Mouse (Mus musculus): ENCODE results near the gene Spns3. TPM values are rescaled to one million over a fixed set of nuclear protein-coding genes. Genes with fewer than 3 reads are reported as not detected.
A peak's percentile ranks its signal among the peaks of the same experiment; 100 is the strongest.

Spns3 gene
- total RNA-seq, 2 experiments from 2014 or later = 0.22 TPM; not detected in 1

DNA sequence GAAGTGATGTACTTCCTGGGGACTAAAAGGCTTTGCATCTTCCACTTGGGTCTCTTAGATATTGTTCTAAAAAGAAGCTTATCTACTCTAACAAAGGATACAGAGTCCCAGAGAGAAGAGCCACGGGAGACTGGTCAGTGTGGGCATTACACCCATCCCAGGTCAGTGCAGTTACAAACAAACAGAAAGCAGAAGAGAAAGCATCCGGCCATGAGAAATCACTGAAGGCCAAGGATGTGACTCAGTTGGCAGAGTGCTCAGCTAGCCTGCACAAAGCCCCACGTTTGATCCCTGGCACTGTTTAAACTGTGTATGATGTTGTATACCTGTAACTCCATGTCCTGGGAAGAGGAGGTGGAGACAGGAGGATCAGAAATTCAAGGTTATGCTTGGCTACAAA, 30.4 kb downstream of the Spns3 start:
- no peak for DNase-seq (ENCODE audit: low spot score in 2 of 2)

DNA sequence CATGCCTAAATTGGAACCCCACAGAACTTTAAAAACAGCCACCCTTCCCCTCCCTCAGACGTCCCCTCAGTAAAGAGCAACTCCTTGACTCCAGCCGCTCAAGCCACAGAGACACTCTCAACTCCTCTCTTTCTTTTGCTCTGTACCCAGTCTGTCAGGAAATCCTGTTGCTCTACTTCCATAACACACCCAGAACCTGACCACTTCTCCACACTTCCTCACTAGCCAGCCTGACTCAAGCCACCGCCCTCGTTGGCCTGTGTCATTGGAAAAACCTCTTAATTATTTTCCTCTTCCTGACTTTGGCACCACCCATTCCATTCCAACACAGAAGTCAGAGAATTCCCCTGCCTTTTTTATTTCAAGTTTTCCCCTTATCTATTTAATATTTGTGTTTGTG, 31.1 kb downstream of the Spns3 start:
- DNase-seq (ENCODE audit: low spot score in 2 of 2) = no peak

DNA sequence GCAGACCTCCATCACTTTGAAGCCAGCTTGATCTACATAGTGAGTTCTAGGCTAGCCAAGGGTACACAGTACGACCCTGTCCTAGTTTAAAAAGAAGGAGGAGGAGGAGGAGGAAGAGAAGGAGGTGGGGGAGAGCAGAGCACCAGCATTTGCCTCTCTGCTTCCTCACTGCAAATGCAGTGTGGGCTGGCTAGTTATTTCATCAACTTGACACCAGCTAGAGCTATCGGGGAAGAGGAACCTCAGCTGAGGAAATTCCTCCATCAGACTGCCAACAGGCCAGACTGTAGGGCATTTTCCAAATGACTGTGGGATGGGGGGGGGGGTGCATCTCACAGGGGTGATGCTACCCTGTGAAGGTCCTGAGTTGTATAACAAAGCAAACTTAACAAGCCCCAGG, 31.9 kb downstream of the Spns3 start:
- no peak for DNase-seq (ENCODE audit: low spot score in 2 of 2)

DNA sequence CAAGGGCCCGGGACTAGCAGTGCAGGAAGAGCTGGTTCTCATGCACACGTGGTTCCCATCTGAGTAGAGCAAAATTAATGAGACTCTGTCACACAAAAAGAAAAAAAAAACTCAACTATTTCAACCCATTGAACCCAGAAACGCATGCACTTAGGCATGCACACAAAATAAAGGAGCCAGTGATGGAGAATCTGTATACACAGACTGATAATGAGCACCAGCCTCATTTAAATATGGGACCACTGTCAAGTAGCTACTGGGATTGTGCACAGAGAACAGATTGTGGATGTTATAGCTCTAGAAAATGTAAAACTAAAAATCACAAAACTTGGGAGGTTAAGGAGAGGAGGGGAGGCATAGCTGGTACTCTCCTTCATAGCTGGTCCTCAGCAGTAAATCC, 35.3 kb downstream of the Spns3 start:
- no peak for DNase-seq (ENCODE audit: low spot score in 2 of 2)

DNA sequence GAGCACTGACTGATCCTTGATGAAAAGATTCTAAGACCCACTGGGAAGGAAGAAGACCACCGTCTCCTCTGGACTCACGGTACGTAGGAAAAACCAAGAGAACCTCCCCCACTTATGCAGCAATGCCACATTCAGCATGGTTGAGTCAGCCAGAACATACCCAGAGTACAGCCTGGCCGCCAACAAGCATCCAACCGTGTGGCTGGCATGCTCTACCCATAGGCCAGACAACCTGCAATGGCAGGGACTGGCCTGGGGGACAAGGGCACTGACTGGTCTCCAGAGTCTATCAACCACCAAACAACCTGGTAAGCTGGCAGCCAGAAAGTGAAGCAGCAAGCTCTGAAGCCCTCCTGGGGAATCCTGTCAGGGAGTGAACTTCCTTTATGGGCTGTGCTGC, 41.7 kb downstream of the Spns3 start:
- DNase-seq (ENCODE audit: low spot score in 2 of 2) = no peak

DNA sequence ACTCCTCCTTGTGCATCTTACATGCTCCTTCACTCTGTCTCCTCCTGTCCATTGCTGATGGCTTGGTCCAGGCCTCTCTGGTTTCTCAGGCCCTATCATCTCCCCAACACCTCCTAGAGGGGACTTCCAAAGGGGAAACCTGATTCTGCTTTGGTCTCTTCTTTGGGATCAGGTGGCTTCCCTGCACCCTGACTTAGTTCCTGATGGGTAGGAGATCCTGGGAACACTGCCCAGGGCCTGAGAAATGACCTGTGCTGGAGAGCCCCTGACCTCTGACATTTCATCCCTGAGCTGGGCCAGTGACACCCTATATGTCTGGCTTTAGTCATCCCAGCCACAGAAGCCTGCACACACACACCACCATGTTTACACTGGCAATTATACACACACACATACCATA, 42.7 kb downstream of the Spns3 start:
- DNase-seq (ENCODE audit: low spot score in 2 of 2) = no peak

DNA sequence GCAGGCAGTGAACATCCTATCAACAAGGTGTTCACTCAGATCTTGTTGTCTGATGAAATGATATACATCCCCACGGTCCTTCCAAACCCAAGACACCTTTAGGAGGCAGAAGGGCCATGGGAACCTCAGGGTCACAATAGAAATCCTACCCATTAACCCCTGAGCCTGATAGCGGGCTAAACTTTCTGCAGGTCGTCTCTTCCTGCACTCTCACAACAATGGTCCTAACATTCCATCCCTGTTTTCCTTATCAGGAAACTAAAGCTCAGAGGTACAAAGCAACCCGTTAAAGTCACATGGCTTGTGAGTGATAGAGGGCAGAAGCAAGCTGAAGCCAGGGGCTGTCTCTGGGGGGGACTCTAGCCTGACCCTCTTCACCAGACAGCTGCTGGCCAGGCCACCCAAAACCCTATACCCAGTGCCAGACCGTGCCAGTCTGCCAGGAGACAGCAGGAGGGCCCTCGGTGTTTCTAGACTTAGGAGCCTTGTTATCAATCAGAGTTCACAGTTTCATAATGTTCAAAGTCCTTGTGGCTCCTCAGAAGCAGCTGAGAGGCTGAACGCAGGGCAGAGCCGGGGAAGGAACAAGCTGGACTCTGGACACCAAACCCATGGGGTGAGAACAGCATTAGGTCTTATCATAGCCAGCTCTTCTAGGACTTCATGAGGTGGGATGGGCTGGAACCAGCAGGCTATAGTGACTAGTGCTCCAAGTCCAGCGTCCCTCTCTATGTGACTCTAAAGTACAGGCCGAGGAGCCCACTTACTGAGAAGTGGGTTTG, 46.1 kb downstream of the Spns3 start:
- no peak for DNase-seq (ENCODE audit: low spot score in 2 of 2)

DNA sequence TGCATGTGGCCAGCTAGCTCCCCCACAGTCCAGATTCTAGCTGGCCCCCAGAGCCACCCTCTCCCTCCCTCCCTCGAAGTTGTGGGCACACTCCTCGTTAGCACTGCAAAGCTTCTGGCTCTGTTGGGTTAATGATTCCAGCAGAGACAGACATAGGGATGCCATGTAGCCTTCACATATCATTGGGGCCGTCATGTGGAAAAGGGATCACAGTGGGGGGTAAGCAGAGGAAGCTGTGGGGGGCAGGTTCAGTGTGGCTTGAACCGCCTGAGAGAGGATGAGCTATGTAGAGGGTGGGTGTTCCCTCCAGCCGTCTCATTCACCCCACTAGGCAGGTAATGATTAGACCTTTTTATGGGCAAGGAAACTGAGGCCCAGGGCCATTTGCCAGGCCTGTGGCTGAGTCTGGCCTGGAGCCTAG, 46.8 kb downstream of the Spns3 start:
- DNase-seq (ENCODE audit: low spot score in 2 of 2) = no peak

DNA sequence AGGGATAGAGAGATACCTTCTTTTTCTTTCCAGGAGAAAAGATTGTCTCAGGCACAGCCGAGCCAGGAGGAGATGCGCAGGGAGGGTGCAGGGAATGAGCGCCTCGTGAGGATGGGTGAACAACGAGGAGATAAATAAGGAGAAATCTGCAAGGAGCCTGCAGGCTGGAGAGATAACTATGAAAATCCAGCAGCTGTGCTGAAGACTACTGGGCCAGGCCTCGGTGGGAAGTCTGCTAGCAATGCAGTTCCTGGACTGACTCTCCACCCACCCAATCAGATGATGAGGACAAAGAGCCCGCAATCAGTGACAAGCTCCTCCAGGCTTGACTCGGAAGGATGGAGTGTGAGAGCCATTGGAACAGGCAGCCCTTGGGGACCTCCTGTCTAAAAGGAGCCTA, 48.1 kb downstream of the Spns3 start:
- DNase-seq (ENCODE audit: low spot score in 2 of 2) = no peak

DNA sequence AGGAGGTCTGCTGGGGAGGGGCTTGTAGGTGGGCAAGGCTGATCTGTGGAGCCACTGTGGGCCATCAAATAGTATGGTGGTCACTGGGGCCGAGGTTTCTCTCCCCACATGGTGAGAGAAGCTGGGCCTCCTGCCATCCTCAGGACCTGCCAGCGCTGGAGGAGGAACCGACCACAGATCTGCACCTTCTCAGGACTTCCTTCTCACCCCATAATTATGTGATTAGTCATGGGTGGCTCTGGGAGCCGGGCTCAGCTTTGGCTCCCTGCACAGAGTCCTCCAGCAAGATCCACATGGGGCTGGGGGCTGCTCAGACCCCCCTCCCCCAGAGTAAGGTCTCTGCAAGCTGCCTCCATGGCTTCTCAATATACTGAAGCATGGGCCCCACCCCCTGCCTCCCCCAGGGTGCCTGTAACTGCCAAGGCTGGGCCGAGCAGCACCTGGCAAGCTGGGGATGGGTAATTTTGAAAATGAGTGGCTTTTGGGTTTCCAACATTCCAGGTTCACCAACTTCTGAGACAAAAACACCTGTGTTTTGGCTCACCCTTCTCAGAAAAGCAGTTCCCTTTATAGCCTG, 48.8 kb downstream of the Spns3 start:
- DNase-seq (ENCODE audit: low spot score in 2 of 2) = no peak

DNA sequence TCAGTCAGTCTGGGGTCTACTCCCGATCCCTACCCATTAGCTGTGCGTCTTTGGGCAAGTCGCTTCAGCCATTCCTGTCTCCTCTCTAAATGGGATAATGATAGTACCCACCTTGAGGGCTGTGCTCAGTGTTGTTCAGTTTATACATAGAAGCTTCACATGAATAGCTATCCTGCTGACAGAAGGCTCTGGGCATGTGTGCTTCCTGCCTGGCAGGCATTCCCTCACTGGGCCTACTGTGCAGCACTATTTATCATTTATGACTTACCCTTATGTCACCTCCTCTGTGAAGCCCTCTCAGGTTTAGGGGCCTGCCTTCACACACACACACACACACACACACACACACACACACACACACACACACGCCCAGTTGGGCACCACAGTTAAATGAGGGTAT, 50.2 kb downstream of the Spns3 start:
- no peak for DNase-seq (ENCODE audit: low spot score in 2 of 2)

DNA sequence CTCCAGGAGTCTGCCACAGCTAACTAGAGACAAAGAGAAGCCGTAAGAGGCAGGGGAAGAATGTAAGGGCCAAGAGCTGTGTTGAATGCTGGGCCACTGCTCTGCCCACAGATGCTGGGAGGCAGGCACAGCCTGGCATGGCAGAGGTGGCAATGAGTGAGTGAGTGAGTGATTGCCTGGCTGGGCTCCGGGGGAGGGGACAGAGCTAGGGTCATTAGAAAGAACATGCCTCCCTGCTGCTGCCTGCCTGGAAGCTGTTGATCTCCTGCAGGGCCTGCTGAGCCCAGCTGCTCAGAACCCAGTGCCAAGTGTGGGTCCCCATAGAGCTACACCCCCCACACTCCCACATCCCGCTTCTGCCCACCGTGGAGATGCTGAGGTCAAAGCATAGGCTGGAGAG, 52.9 kb downstream of the Spns3 start:
- DNase-seq (ENCODE audit: low spot score in 2 of 2) = no peak

DNA sequence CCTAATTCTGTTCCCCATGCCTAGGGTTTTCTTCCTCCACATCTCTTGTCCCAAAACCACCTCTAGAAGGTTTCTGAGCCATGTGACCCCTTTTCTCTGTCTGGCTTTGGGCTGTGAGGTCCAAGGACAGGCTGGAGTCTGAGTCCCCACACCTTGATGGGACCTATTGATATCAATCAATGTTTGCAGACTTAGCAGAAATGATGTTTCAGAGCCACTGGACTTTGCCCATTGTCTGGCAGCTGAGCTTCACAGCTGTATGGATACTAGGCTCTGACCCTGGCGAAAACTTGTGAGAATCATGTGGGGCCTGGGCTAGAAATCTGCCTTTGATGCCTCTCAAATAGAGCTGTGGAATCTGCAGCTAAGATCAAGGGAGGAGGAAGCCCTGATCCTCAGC, 53.5 kb downstream of the Spns3 start:
- no peak for DNase-seq (ENCODE audit: low spot score in 2 of 2)

DNA sequence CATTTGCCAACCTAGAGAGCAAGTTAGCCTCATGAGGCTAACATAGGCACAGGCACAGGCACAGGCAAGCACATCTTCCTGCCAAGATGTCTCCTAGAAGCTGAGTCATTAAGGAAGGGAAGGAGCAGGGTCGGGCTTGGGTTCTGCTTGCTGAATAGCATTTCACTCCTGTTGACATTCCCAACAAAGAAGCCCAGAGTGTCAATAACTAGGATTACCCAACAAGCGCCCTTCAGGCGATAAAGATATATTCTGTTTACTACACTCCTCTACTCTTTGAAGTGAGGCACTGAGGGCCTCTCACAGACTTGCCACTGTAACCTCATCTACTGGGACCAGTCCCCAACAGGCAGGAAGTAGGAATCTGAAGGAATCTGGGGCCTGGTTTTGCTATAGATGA, 54.2 kb downstream of the Spns3 start:
- no peak for DNase-seq (ENCODE audit: low spot score in 2 of 2)

DNA sequence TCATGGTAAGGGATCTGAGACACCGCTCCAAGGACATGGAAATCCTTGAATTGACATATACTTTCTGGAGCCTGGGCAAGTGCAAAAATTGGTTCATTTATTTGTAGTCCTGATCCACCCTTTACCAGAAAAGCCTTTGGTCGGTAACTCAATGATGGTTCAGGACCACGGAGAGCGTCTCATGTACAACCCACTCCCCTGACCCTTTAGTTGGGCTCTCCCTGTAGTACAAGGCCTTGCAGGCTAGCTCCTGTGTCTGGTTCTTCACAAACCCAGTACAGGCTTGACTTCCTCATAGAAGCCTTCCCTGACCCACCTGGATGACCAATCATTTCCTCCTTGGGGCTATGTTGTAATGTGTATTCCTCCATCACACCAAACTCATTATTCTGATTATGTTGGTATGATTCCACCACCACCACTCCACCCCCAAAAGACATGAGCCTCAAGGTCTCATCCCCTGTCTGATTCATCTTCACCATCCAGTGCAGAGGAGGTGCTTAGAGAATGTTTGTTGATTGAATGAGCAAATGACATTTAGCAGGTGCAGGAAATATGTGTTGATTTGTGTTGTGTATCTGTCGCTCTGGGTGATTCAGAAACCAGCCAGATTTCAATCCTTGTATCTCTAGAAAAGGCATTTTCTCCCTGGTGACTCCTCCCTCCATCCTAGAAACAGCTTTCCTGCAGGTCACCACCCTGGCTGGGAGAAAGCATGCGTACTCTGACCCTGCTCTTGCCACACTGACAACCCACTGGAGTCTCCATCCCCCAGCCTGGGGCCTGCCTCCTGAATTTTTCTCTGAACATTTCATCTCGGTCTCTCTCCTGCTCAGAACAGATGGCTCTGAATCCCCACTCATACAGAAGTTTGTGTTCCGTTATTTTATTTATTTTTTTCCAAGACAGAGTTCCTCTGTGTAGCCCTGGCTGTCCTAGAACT, 56.0 kb downstream of the Spns3 start:
- DNase-seq (ENCODE audit: low spot score in 2 of 2) = no peak

DNA sequence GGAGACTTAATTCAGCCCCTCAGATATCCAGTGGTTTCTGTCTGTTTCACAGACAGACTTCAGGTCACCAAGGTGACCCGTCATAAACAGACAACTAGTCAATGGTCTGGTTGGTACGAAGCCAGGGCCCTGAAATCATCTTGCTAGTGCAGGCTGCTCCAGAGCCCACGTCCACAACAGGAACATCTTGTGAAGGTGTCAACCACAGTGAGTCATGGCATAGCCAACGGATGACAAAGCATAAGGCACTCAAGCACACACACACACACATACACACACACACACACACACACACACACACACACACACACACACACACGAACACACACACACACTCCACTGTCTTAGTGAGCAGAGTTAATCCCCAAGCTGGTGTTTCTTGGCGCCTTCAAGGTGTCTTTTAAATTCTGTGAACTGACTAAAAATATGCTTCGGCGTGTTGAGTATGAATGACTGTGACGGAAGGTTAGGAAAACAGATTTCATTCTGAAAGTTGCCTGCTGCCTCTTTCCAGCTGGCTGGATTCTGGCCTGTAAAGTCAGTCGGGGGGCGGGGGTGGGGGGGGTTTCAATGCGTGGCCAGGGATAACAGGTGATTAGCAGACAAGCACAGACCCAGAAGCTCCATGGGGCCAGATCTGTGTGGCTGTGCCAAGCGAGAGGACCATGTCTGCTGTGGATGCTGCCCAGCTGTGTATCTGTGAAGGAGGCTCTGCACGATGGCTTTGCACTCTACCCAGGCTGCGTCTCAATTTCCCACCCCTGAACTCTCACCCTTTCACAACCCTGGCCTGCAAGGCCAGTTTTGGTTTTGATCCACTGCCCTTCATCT, 59.0 kb downstream of the Spns3 start:
- DNase-seq (ENCODE audit: low spot score in 2 of 2) = no peak

DNA sequence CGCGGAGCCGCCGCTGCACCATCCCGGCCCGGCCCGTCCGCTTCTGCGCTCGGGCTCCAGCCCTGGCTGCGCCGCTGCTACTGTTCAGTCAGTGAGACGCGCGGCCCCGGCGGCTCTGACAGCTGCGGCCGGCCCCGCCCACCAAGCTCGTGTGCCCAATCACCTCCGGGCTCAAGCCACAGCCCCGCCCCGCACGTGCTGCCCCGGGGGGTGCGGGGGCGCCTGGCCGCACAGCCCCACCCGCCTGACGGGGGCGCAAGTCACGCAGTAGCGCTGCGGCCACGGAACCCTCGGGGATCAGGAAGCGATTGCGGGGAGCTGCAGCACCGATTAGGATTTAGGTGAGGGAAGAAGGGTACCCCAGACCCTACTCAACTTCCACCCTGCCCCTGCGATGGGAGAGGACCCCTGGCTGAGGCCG, 60.4 kb downstream of the Spns3 start, which contains the start of gene Spns2:
Spns2 (minus strand) TSS at position 24 of the 421 bp plus-strand sequence.
- DNase-seq (ENCODE audit: low spot score in 2 of 2) = peak; percentile 89

DNA sequence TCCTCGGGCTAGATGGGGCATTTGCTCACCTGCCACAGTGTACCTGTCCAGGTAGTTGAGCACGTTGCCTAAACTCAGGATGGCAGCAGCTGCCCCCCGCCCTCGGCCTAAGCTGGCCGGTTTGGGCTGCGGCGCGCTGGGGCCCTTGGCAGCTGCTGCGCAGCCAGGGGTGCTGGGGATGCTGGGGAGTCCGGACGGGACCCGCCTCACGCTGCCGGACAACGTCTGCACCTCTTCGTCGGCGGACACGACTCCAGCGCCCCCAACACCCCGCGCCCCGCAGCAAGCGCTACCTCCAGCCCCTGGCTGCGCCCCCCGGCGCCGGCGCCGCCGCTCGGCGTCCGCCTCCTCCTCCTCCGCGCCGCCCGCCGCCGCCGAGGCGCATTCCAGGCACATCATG, 60.9 kb downstream of the Spns3 start:
- DNase-seq (ENCODE audit: low spot score in 2 of 2) = no peak

DNA sequence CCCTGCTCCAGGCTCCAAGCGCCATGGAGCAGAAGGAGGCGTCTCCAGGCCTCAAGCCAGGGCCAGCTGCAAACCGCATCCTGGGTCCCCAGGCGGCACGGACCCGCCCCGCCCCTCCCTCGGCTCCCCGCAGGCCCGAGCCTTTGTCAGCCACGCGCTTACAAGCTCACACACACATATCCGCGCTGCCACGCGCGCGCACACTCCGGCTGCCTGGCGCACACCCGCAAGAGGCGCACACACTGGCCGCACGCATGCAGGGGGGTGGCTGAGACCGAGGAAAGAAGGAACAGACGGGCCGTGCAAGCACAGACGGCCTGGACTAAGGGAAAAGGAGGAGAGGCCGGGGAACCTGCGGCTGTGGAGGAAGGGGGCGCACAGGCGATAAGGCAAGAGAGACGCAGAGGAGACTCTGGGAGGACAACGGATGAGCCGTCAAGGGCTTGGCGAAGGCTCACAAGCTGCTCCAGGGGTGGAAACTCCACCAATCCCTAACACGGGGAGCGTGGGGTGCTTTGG, 61.5 kb downstream of the Spns3 start:
- DNase-seq (ENCODE audit: low spot score in 2 of 2) = peak; percentile 7 to 26

DNA sequence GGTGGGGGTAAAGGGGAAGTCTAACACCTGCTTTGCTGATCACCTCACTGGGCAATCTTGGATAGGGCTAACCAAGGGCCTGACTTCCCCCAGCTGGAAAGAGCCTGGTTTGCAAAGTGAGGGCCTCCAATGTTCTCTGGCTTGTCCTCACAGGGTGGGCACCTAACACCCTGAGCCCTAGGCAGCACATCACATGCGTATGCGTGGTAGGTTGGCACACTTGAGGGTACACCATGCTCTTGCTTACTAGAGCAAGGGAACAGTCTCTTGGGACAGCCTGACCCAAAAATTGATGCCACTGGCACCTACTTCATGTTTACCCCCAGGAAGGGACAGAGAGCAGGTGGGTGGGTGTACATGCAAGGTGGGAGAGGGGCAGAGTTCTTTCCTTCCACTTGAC, 62.6 kb downstream of the Spns3 start:
- no peak for DNase-seq (ENCODE audit: low spot score in 2 of 2)

DNA sequence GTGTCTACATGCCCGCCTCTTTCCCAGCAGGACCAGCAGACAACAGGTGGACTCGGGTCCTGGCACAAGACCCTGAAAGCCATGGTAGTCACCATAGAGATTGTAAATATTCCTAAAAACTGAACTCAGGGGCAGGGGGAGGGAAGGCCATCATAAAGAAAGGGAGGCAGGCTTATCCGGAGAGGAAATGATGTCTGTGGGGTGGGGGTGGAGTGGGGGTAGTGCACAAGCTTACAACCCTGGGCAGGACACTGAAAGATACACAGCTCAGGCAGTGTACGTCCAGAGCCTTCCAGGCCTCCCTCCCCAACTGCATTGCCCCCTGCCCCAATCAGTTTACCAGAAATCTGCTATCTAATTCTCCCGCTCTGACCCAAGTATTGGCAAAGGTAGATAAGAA, 63.1 kb downstream of the Spns3 start:
- DNase-seq (ENCODE audit: low spot score in 2 of 2) = no peak
